Mouse (Mus musculus): ENCODE measurements around the gene Maml3. TPM values are rescaled to one million over a fixed set of nuclear protein-coding genes. Genes with fewer than 3 reads are reported as not detected.

The Maml3 gene
- polyA plus RNA-seq, 1 experiment = 2.2 TPM

DNA sequence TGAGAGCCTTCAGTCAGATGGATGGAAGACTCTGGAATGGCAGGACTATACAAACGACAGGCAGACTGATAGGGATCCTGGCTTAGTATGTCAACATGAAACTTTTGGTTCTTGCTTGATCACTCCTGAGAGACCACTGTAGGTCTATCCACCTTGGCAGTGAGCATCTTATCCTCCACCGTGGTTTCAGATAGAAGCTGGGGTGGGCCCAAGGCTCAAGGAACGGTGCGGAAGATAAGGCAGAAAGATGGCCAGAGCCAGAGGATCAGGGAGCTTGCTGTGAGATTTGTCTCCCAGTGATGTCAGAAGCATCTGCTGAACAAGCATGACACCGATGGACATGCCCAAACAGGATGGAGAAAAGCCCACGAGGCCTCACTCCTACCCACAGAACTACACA is 362.5 kb downstream of the Maml3 start:
- TF ChIP-seq CEBPB (IDR thresholded peaks at IDR 0.05; ENCODE audit: low read depth) (no peak), FOSL1 (IDR thresholded peaks at IDR 0.05; ENCODE audit: insufficient read depth, low read length, poor library complexity, severe bottlenecking) (no peak), MYOD1 (IDR thresholded peaks at IDR 0.05; ENCODE audit: control insufficient read depth, insufficient read length, low read depth) (no peak), MYOG (IDR thresholded peaks at IDR 0.05; ENCODE audit: control insufficient read depth, extremely low read depth, insufficient read length) (no peak), CTCF (IDR thresholded peaks at IDR 0.05; ENCODE audit: control insufficient read depth, insufficient read depth, insufficient read length) (no peak), USF1 (IDR thresholded peaks at IDR 0.05; ENCODE audit: low read depth) (no peak), MAX (IDR thresholded peaks at IDR 0.05) (no peak)
- H3K79me3 ChIP-seq (ENCODE audit: low read depth) = no peaks in the 10 kb centered on the region
- H3K36me3 ChIP-seq (ENCODE audit: control insufficient read depth, insufficient read depth) = no peaks in the 10 kb centered on the region
- no peak overlapping the region for H3K4me3 ChIP-seq (ENCODE audit: insufficient read depth, poor library complexity, severe bottlenecking)
- no peak overlapping the region for H3ac ChIP-seq (ENCODE audit: control insufficient read depth, insufficient read length, low read depth)
- H3K79me2 ChIP-seq (ENCODE audit: control insufficient read depth, insufficient read depth) = no peaks in the 10 kb centered on the region
- no peaks in the 10 kb centered on the region for H3K27me3 ChIP-seq (ENCODE audit: control insufficient read depth, insufficient read depth, insufficient read length)

DNA sequence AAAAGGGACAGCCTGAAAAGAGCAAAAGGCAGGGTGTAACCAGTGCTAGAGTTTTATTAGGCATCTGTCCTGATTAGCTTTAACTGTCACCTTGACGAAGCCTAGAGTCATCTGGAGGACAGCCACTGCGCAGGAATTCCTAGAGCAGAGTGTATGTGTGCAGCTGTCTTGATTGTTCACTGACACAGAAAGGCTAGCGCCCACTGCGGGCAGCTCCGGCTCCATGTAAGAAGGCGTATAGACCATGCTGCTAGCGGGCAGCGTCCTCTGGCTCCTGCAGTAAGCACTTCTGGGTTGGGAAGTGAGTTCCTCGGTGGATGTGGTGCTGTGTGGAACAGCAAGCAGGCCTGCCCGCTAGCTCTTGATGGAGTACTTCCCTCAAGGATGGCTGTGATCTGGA is 363.1 kb downstream of the Maml3 start:
- Histone ChIP-seq H3ac (ENCODE audit: control insufficient read depth, insufficient read length, low read depth) (no peak overlapping the region), H3K79me2 (ENCODE audit: control insufficient read depth, insufficient read depth) (no peaks in the 10 kb centered on the region), H3K36me3 (ENCODE audit: control insufficient read depth, insufficient read depth) (no peaks in the 10 kb centered on the region), H3K4me3 (ENCODE audit: insufficient read depth, poor library complexity, severe bottlenecking) (no peak overlapping the region), H3K27me3 (ENCODE audit: control insufficient read depth, insufficient read depth, insufficient read length) (no peaks in the 10 kb centered on the region), H3K79me3 (ENCODE audit: low read depth) (no peaks in the 10 kb centered on the region)
- TF ChIP-seq FOSL1 (IDR thresholded peaks at IDR 0.05; ENCODE audit: insufficient read depth, low read length, poor library complexity, severe bottlenecking) = no peak
- no peak for TF ChIP-seq USF1 (IDR thresholded peaks at IDR 0.05; ENCODE audit: low read depth)
- no peak for TF ChIP-seq MYOD1 (IDR thresholded peaks at IDR 0.05; ENCODE audit: control insufficient read depth, insufficient read length, low read depth)
- no peak for TF ChIP-seq MYOG (IDR thresholded peaks at IDR 0.05; ENCODE audit: control insufficient read depth, extremely low read depth, insufficient read length)
- no peak for TF ChIP-seq CTCF (IDR thresholded peaks at IDR 0.05; ENCODE audit: control insufficient read depth, insufficient read depth, insufficient read length)
- no peak for TF ChIP-seq MAX (IDR thresholded peaks at IDR 0.05)
- TF ChIP-seq CEBPB (IDR thresholded peaks at IDR 0.05; ENCODE audit: low read depth) = no peak

DNA sequence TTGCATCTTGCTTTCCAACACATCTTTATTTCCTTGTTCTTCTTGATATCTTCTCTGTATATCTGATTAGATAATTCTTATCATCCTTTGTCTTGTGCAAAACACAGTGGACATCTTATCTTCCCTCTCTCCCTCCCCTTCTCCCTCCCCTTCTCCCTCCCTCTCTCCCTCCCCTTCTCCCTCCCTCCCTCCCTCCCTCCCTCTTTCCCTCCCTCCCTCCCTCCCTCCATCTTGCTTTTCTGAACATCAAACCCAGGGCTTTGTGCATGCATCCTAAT is 365.1 kb downstream of the Maml3 start:
- Histone ChIP-seq H3K36me3 (ENCODE audit: control insufficient read depth, insufficient read depth) (no peaks in the 10 kb centered on the region), H3ac (ENCODE audit: control insufficient read depth, insufficient read length, low read depth) (no peak overlapping the region), H3K79me3 (ENCODE audit: low read depth) (no peaks in the 10 kb centered on the region), H3K27me3 (ENCODE audit: control insufficient read depth, insufficient read depth, insufficient read length) (no peaks in the 10 kb centered on the region), H3K4me3 (ENCODE audit: insufficient read depth, poor library complexity, severe bottlenecking) (no peak overlapping the region), H3K79me2 (ENCODE audit: control insufficient read depth, insufficient read depth) (no peaks in the 10 kb centered on the region)
- TF ChIP-seq MAX (IDR thresholded peaks at IDR 0.05) (no peak), USF1 (IDR thresholded peaks at IDR 0.05; ENCODE audit: low read depth) (no peak), MYOD1 (IDR thresholded peaks at IDR 0.05; ENCODE audit: control insufficient read depth, insufficient read length, low read depth) (no peak), FOSL1 (IDR thresholded peaks at IDR 0.05; ENCODE audit: insufficient read depth, low read length, poor library complexity, severe bottlenecking) (no peak), CEBPB (IDR thresholded peaks at IDR 0.05; ENCODE audit: low read depth) (no peak), CTCF (IDR thresholded peaks at IDR 0.05; ENCODE audit: control insufficient read depth, insufficient read depth, insufficient read length) (no peak), MYOG (IDR thresholded peaks at IDR 0.05; ENCODE audit: control insufficient read depth, extremely low read depth, insufficient read length) (no peak)

DNA sequence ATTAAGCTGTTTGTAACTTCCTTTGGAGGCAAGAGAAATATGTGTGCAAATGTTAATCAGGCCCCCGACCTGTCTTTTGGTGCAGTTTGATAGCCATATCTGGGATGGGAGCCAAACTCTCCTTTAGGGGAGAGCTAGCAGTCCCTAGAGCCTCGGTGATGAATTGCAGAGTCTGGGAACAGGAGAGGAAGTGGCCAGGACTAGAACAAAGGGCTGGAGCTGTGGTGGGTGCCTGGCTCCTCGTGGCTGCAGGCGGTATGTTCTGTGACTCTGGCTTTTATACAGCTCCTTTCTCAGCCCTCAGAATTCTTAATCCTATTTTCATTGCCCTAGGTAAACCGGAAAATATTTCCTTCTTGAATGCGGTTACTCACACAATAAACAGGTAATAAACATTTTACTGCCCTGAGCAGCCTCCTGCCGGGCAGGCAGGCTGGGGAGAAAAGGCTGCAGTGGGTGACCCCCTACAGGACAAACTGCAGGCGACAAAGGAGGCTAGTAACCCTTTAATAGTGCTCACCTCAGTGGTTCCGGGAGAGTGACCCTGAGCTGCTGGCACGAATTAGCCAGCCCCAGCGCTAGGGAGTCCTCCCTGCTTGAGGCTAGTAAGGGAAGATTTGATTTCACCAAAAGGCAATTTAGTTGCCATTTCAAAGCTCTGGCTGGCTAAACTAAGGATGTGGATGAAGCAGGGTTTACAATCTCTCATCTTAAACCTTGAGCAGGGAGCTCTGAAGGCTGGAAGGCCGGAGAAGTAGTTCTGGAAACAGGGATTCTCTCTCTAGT is 365.6 kb downstream of the Maml3 start:
- Histone ChIP-seq H3K36me3 (ENCODE audit: control insufficient read depth, insufficient read depth) (no peaks in the 10 kb centered on the region), H3K79me3 (ENCODE audit: low read depth) (no peaks in the 10 kb centered on the region), H3K4me3 (ENCODE audit: insufficient read depth, poor library complexity, severe bottlenecking) (no peak overlapping the region), H3K79me2 (ENCODE audit: control insufficient read depth, insufficient read depth) (no peaks in the 10 kb centered on the region), H3K27me3 (ENCODE audit: control insufficient read depth, insufficient read depth, insufficient read length) (no peaks in the 10 kb centered on the region), H3ac (ENCODE audit: control insufficient read depth, insufficient read length, low read depth) (no peak overlapping the region)
- TF ChIP-seq MAX (IDR thresholded peaks at IDR 0.05) = no peak
- TF ChIP-seq MYOG (IDR thresholded peaks at IDR 0.05; ENCODE audit: control insufficient read depth, extremely low read depth, insufficient read length) = no peak
- TF ChIP-seq MYOD1 (IDR thresholded peaks at IDR 0.05; ENCODE audit: control insufficient read depth, insufficient read length, low read depth) = no peak
- no peak for TF ChIP-seq CEBPB (IDR thresholded peaks at IDR 0.05; ENCODE audit: low read depth)
- TF ChIP-seq FOSL1 (IDR thresholded peaks at IDR 0.05; ENCODE audit: insufficient read depth, low read length, poor library complexity, severe bottlenecking) = no peak
- no peak for TF ChIP-seq CTCF (IDR thresholded peaks at IDR 0.05; ENCODE audit: control insufficient read depth, insufficient read depth, insufficient read length)
- no peak for TF ChIP-seq USF1 (IDR thresholded peaks at IDR 0.05; ENCODE audit: low read depth)

DNA sequence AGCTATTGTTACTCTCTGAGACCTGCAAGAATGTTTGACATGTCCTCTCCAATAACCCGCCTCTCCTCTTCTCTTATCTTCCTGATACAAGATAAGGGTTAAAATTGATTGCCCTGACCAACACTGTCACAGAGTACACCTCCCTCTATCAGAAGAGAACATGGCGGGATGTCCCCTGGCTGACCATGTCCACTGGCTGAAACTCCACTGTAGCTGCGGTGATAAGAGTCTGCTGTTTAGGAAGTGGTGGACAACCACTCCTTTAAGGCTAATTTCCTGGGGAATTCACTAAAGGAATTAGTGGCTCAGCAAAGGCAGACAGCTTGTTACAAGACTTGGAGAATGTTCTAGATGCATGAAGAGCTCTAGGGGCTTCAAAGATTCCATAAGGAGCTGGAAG is 371.2 kb downstream of the Maml3 start:
- Histone ChIP-seq H3K4me3 (ENCODE audit: insufficient read depth, poor library complexity, severe bottlenecking) (no peak overlapping the region), H3ac (ENCODE audit: control insufficient read depth, insufficient read length, low read depth) (no peak overlapping the region), H3K36me3 (ENCODE audit: control insufficient read depth, insufficient read depth) (no peaks in the 10 kb centered on the region), H3K79me2 (ENCODE audit: control insufficient read depth, insufficient read depth) (no peaks in the 10 kb centered on the region), H3K27me3 (ENCODE audit: control insufficient read depth, insufficient read depth, insufficient read length) (no peaks in the 10 kb centered on the region), H3K79me3 (ENCODE audit: low read depth) (no peaks in the 10 kb centered on the region)
- TF ChIP-seq FOSL1 (IDR thresholded peaks at IDR 0.05; ENCODE audit: insufficient read depth, low read length, poor library complexity, severe bottlenecking) (no peak), MYOG (IDR thresholded peaks at IDR 0.05; ENCODE audit: control insufficient read depth, extremely low read depth, insufficient read length) (no peak), USF1 (IDR thresholded peaks at IDR 0.05; ENCODE audit: low read depth) (no peak), MYOD1 (IDR thresholded peaks at IDR 0.05; ENCODE audit: control insufficient read depth, insufficient read length, low read depth) (no peak), MAX (IDR thresholded peaks at IDR 0.05) (no peak), CTCF (IDR thresholded peaks at IDR 0.05; ENCODE audit: control insufficient read depth, insufficient read depth, insufficient read length) (no peak), CEBPB (IDR thresholded peaks at IDR 0.05; ENCODE audit: low read depth) (no peak)

All from C2C12 (cell line).